Mouse (Mus musculus) CH12.LX (cell line): ENCODE measurements around the gene Olfr910. TPM values are rescaled to one million over a fixed set of nuclear protein-coding genes. Genes with fewer than 3 reads are reported as not detected.

Experiments
- DNase-seq: peaks from one replicate; pipeline ENCODE4 v3.0.0-alpha.2; 2013; ENCODE audit errors: extremely low read depth
- H3K27ac ChIP-seq: 2 replicates; pipeline ENCODE4 v1.5.1; 2012; ENCODE audit warnings: low read depth, mild to moderate bottlenecking, control low read depth, moderate library complexity; ENCODE audit not compliant: insufficient read depth
- H3K27me3 ChIP-seq: replicated peaks from 2 replicates; pipeline ENCODE3; 2012; ENCODE audit warnings: inconsistent platforms
- H3K36me3 ChIP-seq, 2 experiments: replicated peaks in 1 of 2; 2 replicates each; pipeline versions ENCODE3 to v1.6.1; 2012; ENCODE audit warnings: inconsistent platforms in 1 of 2, low read length in 1 of 2, mild to moderate bottlenecking in 1 of 2, mixed read lengths in 1 of 2, moderate library complexity in 1 of 2; ENCODE audit not compliant: control insufficient read depth in 1 of 2, insufficient read depth in 1 of 2
- H3K4me1 ChIP-seq, 2 experiments: 2 replicates each; pipeline ENCODE4 v1.6.1; 2012; ENCODE audit warnings: inconsistent platforms in 1 of 2, moderate library complexity in 1 of 2; ENCODE audit not compliant: insufficient read depth in 2 of 2, control insufficient read depth in 1 of 2
- H3K4me2 ChIP-seq: 2 replicates; pipeline ENCODE4 v1.6.1; 2012; ENCODE audit warnings: low read depth, mild to moderate bottlenecking, control low read depth; ENCODE audit not compliant: poor library complexity, insufficient read depth, severe bottlenecking
- H3K4me3 ChIP-seq, 3 experiments: fragments of 150-350 bp in 1 of 3; sonication (generic) in 1 of 3; replicated peaks in 1 of 3; 2 replicates each; pipeline versions ENCODE3 to v1.5.1; 2011 to 2012; ENCODE audit warnings: low read depth in 2 of 3, low read length in 2 of 3, mild to moderate bottlenecking in 2 of 3, moderate library complexity in 2 of 3, control low read depth in 1 of 3, improper control_type of control experiment in 1 of 3, inconsistent platforms in 1 of 3, mixed read lengths in 1 of 3; ENCODE audit not compliant: poor library complexity in 1 of 3
- H3K79me2 ChIP-seq: replicated peaks from 2 replicates; pipeline ENCODE4 v1.6.1; 2012; ENCODE audit warnings: mild to moderate bottlenecking, moderate library complexity; ENCODE audit not compliant: control insufficient read depth, poor library complexity, insufficient read depth, severe bottlenecking; ENCODE audit errors: extremely low read depth
- H3K9ac ChIP-seq: 2 replicates; pipeline ENCODE4 v1.6.1; 2012; ENCODE audit warnings: low read depth, mild to moderate bottlenecking, control low read depth, moderate library complexity; ENCODE audit not compliant: insufficient read depth
- H3K9me3 ChIP-seq: replicated peaks from 2 replicates; pipeline ENCODE3; 2012; ENCODE audit warnings: low read length, inconsistent platforms, mixed read lengths
- CHD1 ChIP-seq: IDR thresholded peaks from 2 replicates; pipeline ENCODE4 v1.6.1; 2012; ENCODE audit warnings: low read depth, low read length, improper control_type of control experiment, inconsistent platforms
- ETS1 ChIP-seq: conservative IDR thresholded peaks from 2 replicates; pipeline ENCODE4 v1.6.1; 2012; ENCODE audit warnings: low read depth, mild to moderate bottlenecking, inconsistent platforms, low read length, improper control_type of control experiment, moderate library complexity
- GABPA ChIP-seq: IDR thresholded peaks from 2 replicates; pipeline ENCODE4 v1.6.1; 2012; ENCODE audit warnings: low read depth, low read length, improper control_type of control experiment, inconsistent platforms; ENCODE audit not compliant: insufficient replicate concordance
- HCFC1 ChIP-seq: IDR thresholded peaks from 2 replicates; pipeline ENCODE4 v1.6.1; 2012; ENCODE audit warnings: low read depth, mild to moderate bottlenecking, inconsistent platforms, low read length, improper control_type of control experiment
- IRF4 ChIP-seq: IDR thresholded peaks from 2 replicates; pipeline ENCODE4 v1.6.1; 2014; ENCODE audit warnings: low read depth, mild to moderate bottlenecking, inconsistent platforms, low read length, improper control_type of control experiment
- JUN ChIP-seq: IDR thresholded peaks from 2 replicates; pipeline ENCODE4 v1.6.1; 2011; ENCODE audit warnings: low read depth, mild to moderate bottlenecking, low read length, improper control_type of control experiment, moderate library complexity; ENCODE audit not compliant: insufficient read depth
- MAX ChIP-seq: IDR thresholded peaks from 2 replicates; pipeline ENCODE4 v1.6.1; 2011; ENCODE audit warnings: low read length, improper control_type of control experiment
- MAZ ChIP-seq: IDR thresholded peaks from 2 replicates; pipeline ENCODE4 v1.6.1; 2012; ENCODE audit warnings: low read depth, mild to moderate bottlenecking, inconsistent platforms, low read length, improper control_type of control experiment, moderate library complexity
- NRF1 ChIP-seq: IDR thresholded peaks from 2 replicates; pipeline ENCODE4 v1.6.1; 2014; ENCODE audit warnings: low read depth, mild to moderate bottlenecking, inconsistent platforms, low read length, improper control_type of control experiment, moderate library complexity
- PAX5 ChIP-seq: IDR thresholded peaks from 2 replicates; pipeline ENCODE4 v1.6.1; 2012; ENCODE audit warnings: low read length, inconsistent platforms, mixed read lengths
- POLR2AphosphoS2 ChIP-seq: IDR thresholded peaks from 2 replicates; pipeline ENCODE4 v1.6.1; 2011; ENCODE audit warnings: low read depth, low read length, improper control_type of control experiment
- RAD21 ChIP-seq: IDR thresholded peaks from 2 replicates; pipeline ENCODE4 v1.6.1; 2011; ENCODE audit warnings: low read depth, mild to moderate bottlenecking, low read length, improper control_type of control experiment, moderate library complexity
- SMC3 ChIP-seq: IDR thresholded peaks from 2 replicates; pipeline ENCODE4 v1.6.1; 2011; ENCODE audit warnings: low read depth, low read length, improper control_type of control experiment
- TBP ChIP-seq: conservative IDR thresholded peaks from 2 replicates; pipeline ENCODE4 v1.6.1; 2011; ENCODE audit warnings: low read depth, low read length, improper control_type of control experiment
- TCF12 ChIP-seq: IDR thresholded peaks from 2 replicates; pipeline ENCODE4 v1.6.1; 2014; ENCODE audit warnings: low read depth, mild to moderate bottlenecking, inconsistent platforms, low read length, improper control_type of control experiment
- USF2 ChIP-seq: conservative IDR thresholded peaks from 2 replicates; pipeline ENCODE4 v1.6.1; 2011; ENCODE audit warnings: low read depth, low read length, improper control_type of control experiment
- ZC3H11A ChIP-seq: IDR thresholded peaks from 2 replicates; pipeline ENCODE4 v1.6.1; 2012; ENCODE audit warnings: low read depth, mild to moderate bottlenecking, inconsistent platforms, low read length, improper control_type of control experiment
- ZMIZ1 ChIP-seq: IDR thresholded peaks from 2 replicates; pipeline ENCODE4 v1.6.1; 2012; ENCODE audit warnings: low read depth, mild to moderate bottlenecking, inconsistent platforms, low read length, improper control_type of control experiment
- dilution Hi-C: fragments of 300-500 bp; cut with MboI; formaldehyde crosslinking; loops from 2 replicates; pipeline ENCODE4 v1.14.3; 2020; ENCODE audit warnings: low sequenced_read_pairs; ENCODE audit not compliant: extremely low pct_unique_long_range_greater_than_20kb, extremely low pct_ligation_motif_present
- in situ Hi-C: fragments of 300-500 bp; cut with MboI; formaldehyde crosslinking; loops from 3 replicates; pipeline ENCODE4 v1.14.3; 2019; ENCODE audit warnings: low sequenced_read_pairs, low pct_ligation_motif_present, low pct_unique_long_range_greater_than_20kb, mixed read lengths
- polyA plus RNA-seq: library from polyadenylated mRNA; unstranded; fragments of >175 nt; gene quantifications from 2 replicates; pipeline ENCODE4 v1.2.1, GENCODE M21; 2012; ENCODE audit warnings: low read depth; ENCODE audit not compliant: insufficient read length
- total RNA-seq, 2 experiments: library from RNA; depleted of rRNA; stranded (reverse); fragments of 300-350 nt in 1 of 2; fragments of >200 nt in 1 of 2; gene quantifications; 2 replicates each; pipeline ENCODE4 v1.2.3; 2012 to 2014

The Olfr910 gene
- total RNA-seq (2012; rRNA removed): not detected in 2 replicates
- not detected in 2 replicates for total RNA-seq (2014; rRNA removed)
- polyA plus RNA-seq: not detected in 2 replicates

- no peak within 1 kb of the TSS for H3K4me3 ChIP-seq
- H3K9me3 ChIP-seq: no peaks in the 10 kb centered on the region
- no peak within 1 kb of the TSS for H3K9ac ChIP-seq
- TF ChIP-seq ZMIZ1 (no peak), MAZ (no peak), CHD1 (no peak), USF2 (no peak), ETS1 (no peak), POLR2AphosphoS2 (no peak), PAX5 (no peak), NRF1 (no peak), ZC3H11A (no peak), TBP (no peak), GABPA (no peak), IRF4 (no peak), JUN (no peak), HCFC1 (no peak), MAX (no peak), RAD21 (no peak), TCF12 (no peak)
- no peak within 1 kb of the TSS for H3K4me2 ChIP-seq
- H3K27me3 ChIP-seq: no peaks in the 10 kb centered on the region
- H3K4me1 ChIP-seq: no peaks in the 10 kb centered on the region
- DNase-seq: no peak
- no peak within 1 kb of the TSS for H3K27ac ChIP-seq
- in situ Hi-C loops: no loop called here
- no peaks in the 10 kb centered on the region for H3K36me3 ChIP-seq
- dilution Hi-C loops: no loop called here
- no peaks in the 10 kb centered on the region for H3K79me2 ChIP-seq
Measured at GRCm38 (mm10) chr9:38537549-38537948, at the start of gene Olfr910. Olfr910 (plus strand) TSS chr9:38537849.

- in situ Hi-C loops (no loop called here), dilution Hi-C loops (no loop called here)
- no peak within 1 kb of the TSS for H3K27ac ChIP-seq
- no peak within 1 kb of the TSS for H3K9ac ChIP-seq
- TF ChIP-seq GABPA (no peak), TCF12 (no peak), SMC3 (no peak)
- H3K4me1 ChIP-seq: no peaks in the 10 kb centered on the region
- DNase-seq: no peak
- no peaks in the 10 kb centered on the region for H3K27me3 ChIP-seq
- no peak within 1 kb of the TSS for H3K4me3 ChIP-seq
- H3K36me3 ChIP-seq: no peaks in the 10 kb centered on the region
- no peaks in the 10 kb centered on the region for H3K9me3 ChIP-seq
- no peak within 1 kb of the TSS for H3K4me2 ChIP-seq
- H3K79me2 ChIP-seq: no peaks in the 10 kb centered on the region
Measured at GRCm38 (mm10) chr9:38495501-38495900, 42.1 kb upstream of the Olfr910 start, which contains the start of gene Olfr907. Olfr907 (plus strand) TSS chr9:38495801.
